Mouse (Mus musculus) hindlimb bud, embryonic 11.5 days (tissue): ENCODE data around the gene Pramef12.
"Not testable (repeated sequence)": the region's sequence is repeated elsewhere in the genome, so short reads cannot be mapped to it uniquely, and the experiment has no call there.

Experiments used
- DNase-seq: peaks from one replicate; pipeline ENCODE4 v3.0.0-alpha.2; 2012; ENCODE audit warnings: low read depth, low spot score; ENCODE audit errors: extremely low spot score

Gene Pramef12

DNA sequence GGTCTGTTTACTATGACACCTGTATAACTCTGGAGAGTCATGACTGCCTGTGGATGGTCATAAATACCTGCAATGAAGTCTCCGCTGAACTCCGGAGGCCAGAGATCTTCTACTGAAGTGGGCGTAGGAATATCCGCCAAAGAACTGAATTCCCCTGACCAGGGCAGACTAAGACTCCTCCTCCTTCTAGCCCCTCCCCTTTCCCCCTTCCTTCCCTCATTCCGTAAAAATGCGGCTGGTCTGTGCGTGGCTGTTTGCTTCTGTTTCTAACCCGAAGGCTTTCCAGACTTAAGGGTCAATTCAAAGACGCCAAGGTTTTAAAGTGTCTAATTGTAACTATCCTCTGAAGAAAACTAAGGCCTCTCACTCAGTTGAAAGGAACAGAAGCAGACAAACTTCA lies at the start of gene Pramef12:
Pramef12 (minus strand) TSS at position 175 of the 400 bp plus-strand sequence.
- no peak for DNase-seq

DNA sequence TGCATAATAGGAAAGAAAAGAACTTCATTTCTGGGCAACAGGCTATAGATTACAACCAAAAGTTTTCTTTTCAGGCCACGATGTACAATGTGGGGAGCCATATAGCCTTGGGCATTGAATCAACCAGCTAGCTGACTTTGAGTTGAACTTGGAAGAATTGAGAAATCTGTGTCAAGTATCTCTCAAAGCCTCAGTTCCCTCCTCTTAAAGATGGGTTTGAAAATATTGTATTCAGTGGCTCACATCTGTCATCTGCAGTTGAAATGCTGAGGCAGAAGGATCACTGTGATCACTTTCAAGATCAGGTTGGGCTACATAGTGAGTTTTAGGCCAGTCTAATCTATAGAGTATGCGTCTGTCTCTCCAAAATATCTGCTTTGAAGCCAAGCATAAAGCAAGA lies 45.0 kb upstream of the Pramef12 start, which contains the start of gene Gm9944:
Gm9944 (minus strand) TSS at position 101 of the 400 bp plus-strand sequence.
- DNase-seq: no peak

DNA sequence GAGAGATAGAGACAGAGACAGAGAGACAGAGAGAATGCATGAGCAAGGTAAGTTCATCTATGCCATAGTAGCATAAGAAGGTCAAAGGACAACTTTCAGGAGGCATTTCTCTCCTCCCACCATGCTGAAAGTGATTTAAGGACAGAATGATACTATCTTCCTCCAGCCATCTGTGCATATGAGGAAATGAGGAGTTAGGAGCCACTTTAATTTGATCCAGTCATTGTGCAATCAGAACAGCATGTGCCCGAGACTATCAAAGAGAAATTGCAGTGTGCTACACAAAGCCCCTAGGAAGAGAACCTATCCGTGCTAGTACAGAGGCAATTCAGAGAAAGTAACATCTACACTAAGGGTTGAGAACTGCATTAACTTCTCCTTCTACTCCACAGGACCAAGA lies 40.3 kb upstream of the Pramef12 start:
- DNase-seq: no peak

DNA sequence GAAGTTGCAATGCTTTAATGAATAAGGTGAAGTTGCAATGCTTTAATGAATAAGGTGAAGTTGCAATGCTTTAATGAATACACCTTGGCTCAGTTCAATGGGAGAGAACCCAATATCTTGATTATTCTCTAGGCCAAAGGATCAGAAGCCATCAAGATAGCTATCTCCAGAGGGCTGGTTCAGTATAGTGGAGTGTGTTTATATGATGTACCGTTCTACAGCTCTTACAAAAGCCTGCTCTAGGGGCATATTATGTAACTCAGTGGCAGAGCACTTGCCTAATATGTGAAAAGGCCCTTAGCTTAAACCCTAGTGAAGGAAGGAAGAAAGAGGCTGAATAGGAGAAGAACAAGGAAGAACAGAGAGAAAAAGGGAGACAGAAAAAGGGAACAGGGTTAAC lies 33.3 kb upstream of the Pramef12 start:
- no peak for DNase-seq

DNA sequence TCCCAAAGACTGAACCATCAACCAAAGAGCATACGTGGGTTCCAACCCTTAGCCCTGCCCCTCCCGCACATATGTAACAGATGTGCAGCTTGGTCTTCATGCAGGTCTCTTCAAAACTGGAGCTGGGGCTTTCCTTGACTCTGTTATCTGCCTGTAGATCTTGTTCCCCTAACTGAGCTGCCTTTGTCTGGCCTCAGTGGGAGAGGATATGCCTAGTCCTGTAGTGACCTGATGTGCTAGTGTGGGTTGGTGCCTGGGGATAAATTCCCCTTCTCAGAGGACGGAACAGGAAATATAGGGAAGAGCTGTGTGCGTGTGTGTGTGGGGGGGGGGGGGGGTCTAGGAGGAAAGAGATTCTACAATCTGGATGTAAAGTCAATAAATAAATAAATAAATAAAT lies 32.8 kb upstream of the Pramef12 start:
- DNase-seq: no peak

DNA sequence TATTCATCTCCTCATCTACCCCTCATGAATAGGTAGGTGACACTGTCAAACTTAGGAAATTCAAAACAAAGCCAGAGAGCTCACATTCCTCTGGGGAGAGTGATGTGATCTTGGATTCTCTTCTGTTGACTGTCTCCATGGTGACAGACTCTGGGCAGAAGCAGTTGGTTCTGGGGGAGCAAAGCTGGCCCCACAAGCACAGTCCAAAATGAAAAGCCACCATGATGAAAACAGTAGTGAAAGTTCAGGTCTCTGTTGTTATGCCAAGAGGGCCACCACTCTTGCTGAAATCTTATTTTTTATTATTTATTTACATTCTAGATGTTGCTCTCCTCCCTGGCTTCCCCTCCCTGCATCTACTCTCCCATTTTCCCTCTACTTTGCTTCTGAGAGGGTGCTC lies 30.4 kb upstream of the Pramef12 start, which contains the start of gene 1700012P22Rik:
1700012P22Rik (minus strand) TSS at position 101 of the 400 bp plus-strand sequence.
- no peak for DNase-seq

DNA sequence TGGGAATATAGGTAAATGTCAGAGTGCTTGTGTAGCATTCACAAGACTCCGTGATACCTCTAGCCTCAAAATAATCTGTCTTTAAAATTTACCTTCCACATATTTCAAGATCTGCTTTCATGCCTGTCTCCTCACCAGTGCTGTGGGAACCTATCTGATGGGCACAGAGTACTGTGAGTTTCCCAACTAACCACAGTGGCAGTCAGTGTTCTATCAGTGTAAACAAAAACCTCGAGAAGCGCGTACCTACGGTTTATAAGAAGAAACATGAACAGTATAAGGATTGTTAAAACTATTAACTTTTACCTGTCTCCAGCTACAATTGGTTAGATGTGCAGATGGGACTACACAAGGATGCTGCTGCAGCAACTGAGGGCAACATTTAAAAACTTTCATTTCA lies 25.0 kb upstream of the Pramef12 start:
- DNase-seq: no peak

DNA sequence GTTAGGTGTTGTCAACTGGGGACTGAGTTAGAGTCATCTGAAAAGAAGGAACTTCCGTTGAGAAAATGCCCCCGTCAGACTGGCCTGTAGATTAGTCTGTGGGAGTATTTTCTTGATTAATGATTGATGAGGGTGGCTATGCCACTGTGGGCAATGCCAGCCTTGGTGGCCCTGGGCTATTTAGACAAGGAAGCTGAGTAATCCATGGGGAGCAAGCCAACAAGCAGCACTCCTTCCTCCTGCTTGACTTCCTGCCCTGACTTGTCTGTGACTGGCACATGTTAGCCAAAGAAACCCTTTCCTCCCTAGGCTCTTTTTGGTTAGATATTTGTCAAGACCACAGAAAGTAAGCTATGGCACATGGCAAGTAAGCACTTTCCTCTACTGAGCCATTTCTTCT lies 22.5 kb upstream of the Pramef12 start:
- DNase-seq: no peak

DNA sequence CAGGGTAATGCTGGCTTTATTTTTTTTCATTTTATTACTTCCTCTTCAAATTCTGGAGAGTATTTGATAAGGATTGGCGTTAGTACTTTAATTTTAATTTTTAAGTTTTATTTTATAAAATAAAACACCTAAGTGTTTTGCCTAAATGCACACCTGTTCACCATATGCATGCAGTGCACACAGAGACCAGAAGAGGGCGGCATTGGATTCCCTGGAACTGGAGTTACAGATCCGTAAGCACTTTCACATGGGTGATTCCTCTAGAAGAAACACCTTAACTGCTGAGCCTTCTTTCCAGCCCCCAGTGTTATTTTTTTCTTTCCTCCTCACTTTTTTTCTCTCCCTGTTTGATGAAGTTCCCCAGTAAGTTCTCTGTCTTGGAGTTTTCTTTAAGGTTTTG lies 20.6 kb upstream of the Pramef12 start:
- peak; percentile 28 for DNase-seq

DNA sequence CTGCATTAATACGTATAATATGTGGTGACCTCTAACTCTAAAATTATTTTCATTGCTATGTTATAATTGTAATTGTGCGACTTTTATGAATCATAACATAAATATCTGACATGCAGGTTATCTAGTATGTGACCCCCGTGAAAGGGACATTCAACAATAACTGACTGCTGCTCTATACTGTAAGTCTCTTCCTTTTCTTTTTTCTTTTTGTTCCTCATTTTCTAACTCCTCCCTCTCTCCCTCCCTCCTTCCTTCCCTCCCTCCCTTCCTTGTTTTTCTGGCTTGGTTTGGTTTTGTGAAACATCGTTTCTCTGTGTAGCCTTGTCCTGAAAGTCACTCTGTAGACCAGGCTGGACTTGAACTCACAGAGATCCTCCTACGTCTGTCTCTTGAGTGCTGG lies 16.3 kb upstream of the Pramef12 start:
- DNase-seq: no peak

DNA sequence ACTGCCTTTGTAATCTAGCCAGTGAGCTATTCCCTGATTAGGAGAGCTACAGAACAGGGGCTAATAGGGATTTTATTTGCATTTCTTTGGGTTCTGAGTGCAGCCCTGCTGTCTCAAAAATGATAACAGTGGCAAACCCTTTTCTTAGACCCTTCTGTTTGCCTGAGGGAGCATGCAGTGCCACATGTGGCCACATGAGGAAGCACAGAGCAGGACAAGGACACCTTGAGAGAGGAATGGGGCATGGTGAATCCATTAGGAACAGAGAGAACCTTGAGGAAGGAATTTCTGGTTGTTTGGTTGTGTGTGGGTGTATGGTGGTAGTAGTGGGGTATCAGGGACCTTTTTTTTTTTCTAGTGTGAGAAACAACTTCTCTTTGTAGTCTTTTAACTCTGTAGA lies 12.4 kb upstream of the Pramef12 start:
- DNase-seq: no peak

DNA sequence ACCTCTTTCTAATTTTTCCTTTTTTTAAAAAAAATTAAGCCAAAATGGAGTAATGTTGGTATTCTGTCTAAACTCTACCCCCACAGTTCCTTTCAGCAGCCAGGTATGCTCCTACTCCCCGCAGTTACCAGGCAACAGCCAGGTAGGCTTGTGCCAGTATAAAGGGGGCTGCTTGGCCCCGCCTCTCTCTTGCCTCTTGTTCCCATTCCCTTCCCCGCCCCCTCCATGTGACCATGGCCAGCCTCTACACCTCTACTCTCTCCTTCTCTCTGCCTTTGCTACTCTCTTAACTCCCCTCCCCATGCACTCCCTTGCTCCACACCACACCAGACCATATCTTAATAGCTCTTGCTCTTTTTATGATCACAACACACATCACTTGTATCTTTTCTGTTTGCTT lies 2.0 kb downstream of the Pramef12 start:
- no peak for DNase-seq

DNA sequence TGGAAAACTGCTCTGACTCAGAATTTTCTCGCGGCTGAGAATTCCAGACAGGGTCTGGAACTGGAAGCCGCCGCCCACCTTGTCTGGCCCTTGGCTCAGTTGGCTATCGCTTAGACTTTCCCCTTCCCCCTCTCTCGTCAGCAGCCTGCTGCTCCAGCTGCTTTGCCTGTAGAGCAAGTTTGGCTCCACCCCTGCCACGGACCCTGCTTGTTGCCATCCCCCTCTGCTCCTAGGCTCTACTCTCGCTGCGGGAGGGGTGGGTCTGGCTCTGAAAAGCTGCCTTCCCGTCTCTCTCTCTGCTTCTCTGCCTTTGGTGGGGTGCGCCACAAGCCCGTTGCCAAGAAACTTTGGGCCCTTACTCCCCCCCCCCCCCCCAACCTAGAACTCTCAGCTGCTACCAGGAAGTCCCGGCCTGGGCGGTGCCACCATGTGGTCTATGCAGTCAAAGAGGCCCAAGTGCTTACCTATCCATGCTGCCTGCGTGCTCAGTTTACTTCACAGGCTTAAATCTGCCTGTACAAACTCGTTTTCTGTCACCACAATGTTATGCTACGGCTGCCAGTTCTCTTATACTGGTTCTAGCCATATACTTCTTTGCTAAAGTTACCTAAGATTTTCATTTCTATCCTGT lies 3.7 kb downstream of the Pramef12 start:
- DNase-seq: peak; percentile 37

DNA sequence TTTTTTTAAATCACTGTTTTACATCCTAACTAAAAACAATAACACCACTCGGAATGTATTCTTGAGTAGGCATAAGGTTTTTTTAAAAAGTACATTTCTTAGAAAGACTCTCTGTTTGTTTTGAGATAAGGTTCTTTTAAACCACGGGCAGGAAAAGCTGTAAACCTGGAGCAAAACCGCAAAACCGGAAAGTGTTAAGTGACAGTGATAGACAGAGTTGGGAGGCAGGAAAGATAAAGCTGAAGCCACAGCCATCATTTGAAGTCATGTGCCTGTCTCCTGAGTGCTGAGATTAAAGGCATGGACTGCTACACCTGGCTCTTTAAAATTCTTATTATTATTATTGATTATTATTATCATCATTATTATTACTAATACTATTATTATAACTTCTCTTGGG lies 5.6 kb downstream of the Pramef12 start:
- DNase-seq: no peak

DNA sequence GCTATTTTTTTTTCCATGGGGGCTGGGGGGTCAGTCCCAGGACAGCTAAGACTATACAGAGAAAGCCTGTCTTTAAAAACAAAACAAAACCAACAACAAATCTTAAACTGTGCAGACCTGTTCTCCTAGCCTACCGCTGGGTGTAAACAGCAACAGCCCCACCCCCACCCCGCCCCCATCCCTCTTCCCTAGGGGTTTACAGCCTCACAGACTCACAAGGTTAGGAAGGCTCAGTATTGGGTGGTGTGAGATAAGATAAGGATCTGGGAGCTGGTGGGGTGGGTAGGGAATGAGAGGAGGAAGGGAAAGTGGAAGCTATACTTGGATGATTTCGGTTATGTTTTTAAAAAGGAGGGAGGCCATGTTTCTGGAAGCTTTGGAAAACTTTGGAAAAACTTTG lies 11.9 kb downstream of the Pramef12 start:
- DNase-seq: no peak

DNA sequence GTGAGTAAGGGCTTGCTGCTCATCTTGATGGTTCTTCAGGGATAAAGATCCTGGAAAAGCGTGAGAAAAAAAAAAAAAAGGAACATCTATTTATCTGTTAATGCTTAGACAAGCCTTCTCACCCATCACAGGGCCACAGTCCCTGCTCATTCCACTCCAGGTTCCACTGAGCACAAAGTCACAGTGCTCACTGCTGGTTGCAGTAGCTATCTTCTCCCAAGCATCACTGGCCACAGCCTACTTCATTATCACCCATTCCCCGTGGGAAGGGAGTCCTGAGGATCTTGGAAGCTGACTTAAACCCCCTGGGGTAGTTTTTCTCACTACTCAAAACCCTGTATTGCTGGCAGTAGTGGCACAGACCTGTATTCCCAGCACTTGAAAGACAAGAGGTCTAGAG lies 30.4 kb downstream of the Pramef12 start, which contains the start of gene Pramef20:
Pramef20 (minus strand) TSS at position 23 of the 400 bp plus-strand sequence.
- DNase-seq: no peak

DNA sequence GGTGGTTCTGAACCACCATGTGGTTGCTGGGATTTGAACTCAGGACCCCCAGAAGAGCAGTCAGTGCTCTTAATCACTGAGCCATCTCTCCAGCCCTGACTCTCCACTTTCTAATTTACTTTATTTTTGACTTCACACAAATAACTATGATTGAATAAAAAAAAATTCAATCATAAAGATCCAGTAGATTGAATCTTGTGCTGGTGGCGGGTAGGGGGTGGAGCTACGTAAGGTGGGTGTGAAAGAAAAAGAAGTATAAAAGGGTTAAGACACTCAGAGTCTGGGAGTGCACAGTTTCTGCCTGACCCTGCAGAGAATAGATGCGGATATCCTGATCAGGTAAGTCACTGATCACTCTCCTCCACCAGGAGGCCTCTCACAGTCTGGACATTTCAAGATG lies 50.6 kb downstream of the Pramef12 start, which contains the start of gene Gm13119:
Gm13119 (plus strand) TSS at position 301 of the 400 bp plus-strand sequence.
- not testable (repeated sequence) for DNase-seq
